Mouse (Mus musculus): ENCODE results near the gene Vmn2r29. TPM values are rescaled to one million over a fixed set of nuclear protein-coding genes. Genes with fewer than 3 reads are reported as not detected.
A peak's percentile ranks its signal among the peaks of the same experiment; 100 is the strongest.
"Not testable (repeated sequence)": the region's sequence is repeated elsewhere in the genome, so short reads cannot be mapped to it uniquely, and the experiment has no call there.

The Vmn2r29 gene
- under 1 TPM in 2 of 4 experiments, not detected in 2; 0.18 to 0.21 TPM for total RNA-seq (2022)

GRCm38 (mm10) chr7:7247228-7247627 is at the start of gene Vmn2r29:
TSS of gene Vmn2r29 (minus strand) at chr7:7247328.
- not testable (repeated sequence) for DNase-seq (ENCODE audit: low spot score in 2 of 2)

- DNase-seq (ENCODE audit: low spot score in 2 of 2), result peak in 1 of 2 experiments; percentile 19
Measured at GRCm38 (mm10) chr7:7295595-7295994, 48.5 kb upstream of the Vmn2r29 start.

GRCm38 (mm10) chr7:7281383-7281782 is 34.3 kb upstream of the Vmn2r29 start:
- no peak for DNase-seq (ENCODE audit: low spot score in 2 of 2)

GRCm38 (mm10) chr7:7277966-7278567 is 30.9 kb upstream of the Vmn2r29 start, which contains the start of gene Gm45844:
TSS of gene Gm45844 (minus strand) at chr7:7278289.
- DNase-seq (ENCODE audit: low spot score in 2 of 2), result peak; percentile 81 to 89

- not testable (repeated sequence) for DNase-seq (ENCODE audit: low spot score in 2 of 2)
Measured at GRCm38 (mm10) chr7:7277556-7277955, 30.4 kb upstream of the Vmn2r29 start.

- DNase-seq (ENCODE audit: low spot score in 2 of 2), result not testable (repeated sequence)
Measured at GRCm38 (mm10) chr7:7209313-7210151, 37.6 kb downstream of the Vmn2r29 start, which contains the start of gene Zfp772. TSS of gene Zfp772 (minus strand) at chr7:7209998.

- peak; percentile 22 to 29 for DNase-seq (ENCODE audit: low spot score in 2 of 2)
Measured at GRCm38 (mm10) chr7:7188191-7188942, 58.8 kb downstream of the Vmn2r29 start.

- DNase-seq (ENCODE audit: low spot score in 2 of 2), result no peak
Measured at GRCm38 (mm10) chr7:7187417-7188190, 59.5 kb downstream of the Vmn2r29 start.

GRCm38 (mm10) chr7:7185897-7186296 is 61.2 kb downstream of the Vmn2r29 start:
- no peak for DNase-seq (ENCODE audit: low spot score in 2 of 2)

Other genes with a start within 250 kb of the Vmn2r29 start
- 1 to 10 TPM; 3.1 to 4.8 (median 3.5) TPM for gene Zfp954, start 125.8 kb downstream of the Vmn2r29 start, total RNA-seq (2022)
- 1 to 10 TPM in 2 of 4 experiments, under 1 TPM in 2; 0.65 to 2.0 (median 1.0) TPM for gene Zfp773, start 110.6 kb downstream of the Vmn2r29 start, total RNA-seq (2022)
- gene Zfp418, start 76.0 kb downstream of the Vmn2r29 start, total RNA-seq (2022), result 1 to 10 TPM; 1.3 to 2.6 (median 1.9) TPM
- 1 to 10 TPM; 2.2 to 3.2 (median 2.3) TPM for gene Zfp772, start 37.3 kb downstream of the Vmn2r29 start, total RNA-seq (2022)
- 1 to 10 TPM in 2 of 4 experiments, under 1 TPM in 2; 0.43 to 2.9 (median 1.9) TPM for gene Gm45844, start 31.0 kb upstream of the Vmn2r29 start, total RNA-seq (2022)
- 10 to 100 TPM; 34.5 to 39.9 (median 36.4) TPM for gene Clcn4, start 53.5 kb upstream of the Vmn2r29 start, total RNA-seq (2022)
- not detected for gene Vmn2r30, start 90.3 kb upstream of the Vmn2r29 start, total RNA-seq (2022)
- gene Gm45783, start 127.2 kb upstream of the Vmn2r29 start, total RNA-seq (2022), result not detected
- gene Vmn2r31, start 152.4 kb upstream of the Vmn2r29 start, total RNA-seq (2022), result not detected
- gene Vmn2r32, start 232.7 kb upstream of the Vmn2r29 start, total RNA-seq (2022), result not detected

Measured in gastrocnemius, adult 8-10 months (tissue).